Comparison of ENCODE assay signal across 28 mouse cellular contexts in the genomic region with DNA sequence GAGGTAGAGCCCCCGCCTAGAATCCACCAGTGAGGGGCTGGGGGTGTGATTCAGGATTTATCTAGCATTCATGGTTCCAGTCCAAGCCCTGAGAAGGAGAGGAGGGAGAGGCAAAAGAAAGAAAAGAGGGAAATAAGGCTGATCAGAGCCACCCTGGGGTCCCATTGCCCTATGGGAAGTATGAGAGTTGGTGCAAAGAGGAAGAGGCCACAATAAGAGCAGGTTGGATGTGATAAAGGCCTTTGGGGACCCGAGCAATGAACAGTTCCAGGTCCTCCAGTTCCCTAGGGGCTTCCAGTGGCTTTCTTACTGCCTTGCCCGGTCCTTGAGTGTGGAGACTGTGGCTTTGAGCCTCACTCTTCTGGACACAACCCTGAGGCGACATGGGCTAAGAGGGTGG. TPM values are rescaled to one million over a fixed set of nuclear protein-coding genes. Genes with fewer than 3 reads are reported as not detected.
DNase-seq lines count a peak whose midpoint lies in the region; ATAC-seq lines count a peak whose summit lies in the region.
"Had no signal": no experiment of that assay in that cellular context is flagged by ENCODE, and none has a peak within 500 bp of the region (broad histone marks: within the 10 kb centered on the region; RNA-seq: fewer than 3 reads in every experiment).

No protein-coding gene starts in this region.

- ATAC-seq in liver, embryonic 13.5 days (ENCODE audit: low read depth) = no peak
- ATAC-seq in liver, embryonic 15.5 days (ENCODE audit: insufficient read depth) = no peak
- ATAC-seq: forebrain, postnatal 0 days; hindbrain, embryonic 16.5 days; midbrain, embryonic 13.5 days had no signal

- no peak for DNase-seq in liver, embryonic 13.5 days
- DNase-seq in liver = no peak
- DNase-seq in MEL-GATA-1-ER (ENCODE audit: extremely low read depth, low read depth) = peak; percentile 86
- no peak for DNase-seq in yolk sac, embryonic 10.5 days (ENCODE audit: low spot score)
- DNase-seq in right cerebral cortex, postnatal 25 days = no peak
- DNase-seq: adrenal gland, adult 2 months; adrenal gland, postnatal 36 days; cerebellum, adult 11 months; cerebellum, adult 9-10 months; cerebellum, postnatal 36 days; forebrain, postnatal 0 days; gastrocnemius, postnatal 10 days; kidney, adult 18-20 months; kidney, postnatal 4 days; layer of hippocampus, adult 9-11 months; lung, embryonic 14.5 days; lung, postnatal 14 days; thymus, postnatal 4 days had no signal

- peak overlapping the region; percentile 20; the same call in 1 of the 2 replicates for H3K4me2 ChIP-seq in liver, embryonic 13.5 days
- no peak overlapping the region for H3K4me2 ChIP-seq in liver, embryonic 15.5 days
- H3K4me2 ChIP-seq: embryonic facial prominence, embryonic 13.5 days; heart, embryonic 13.5 days; kidney, embryonic 15.5 days; limb, embryonic 15.5 days; lung, embryonic 14.5 days; midbrain, embryonic 13.5 days had no signal

- no peak overlapping the region for H3K4me3 ChIP-seq in liver, embryonic 13.5 days (replicated peaks)
- no peak overlapping the region for H3K4me3 ChIP-seq in liver, embryonic 15.5 days (replicated peaks)
- H3K4me3 ChIP-seq in megakaryocyte, embryonic 14.5 days (replicated peaks) = peak overlapping the region; percentile 52
- H3K4me3 ChIP-seq: embryonic facial prominence, embryonic 13.5 days; erythroblast, embryonic 14.5 days; heart, embryonic 13.5 days; kidney, embryonic 15.5 days; limb, embryonic 10.5 days; limb, embryonic 15.5 days; midbrain, embryonic 13.5 days had no signal

- WGBS in liver, embryonic 13.5 days (ENCODE audit: insufficient replicate concordance) = 57% methylated on average over 4 of the region's 4 CpGs
- WGBS in liver, embryonic 15.5 days (ENCODE audit: insufficient replicate concordance) = 48% methylated on average over 4 of the region's 4 CpGs

- no peaks in the 10 kb centered on the region for H3K27me3 ChIP-seq in liver, embryonic 13.5 days
- H3K27me3 ChIP-seq in liver, embryonic 15.5 days = no peaks in the 10 kb centered on the region
- H3K27me3 ChIP-seq in megakaryocyte, embryonic 14.5 days (replicated peaks) = no peaks in the 10 kb centered on the region
- H3K27me3 ChIP-seq: embryonic facial prominence, embryonic 13.5 days; heart, embryonic 13.5 days; kidney, embryonic 15.5 days; limb, embryonic 15.5 days; midbrain, embryonic 13.5 days had no signal

- H3K9ac ChIP-seq in liver, embryonic 13.5 days = no peak overlapping the region
- H3K9ac ChIP-seq in liver, embryonic 15.5 days = no peak overlapping the region
- H3K9ac ChIP-seq: embryonic facial prominence, embryonic 13.5 days; forebrain, postnatal 0 days; heart, embryonic 13.5 days; kidney, embryonic 15.5 days; limb, embryonic 15.5 days; lung, embryonic 14.5 days; midbrain, embryonic 13.5 days had no signal

- no peaks in the 10 kb centered on the region for H3K36me3 ChIP-seq in liver, embryonic 13.5 days
- H3K36me3 ChIP-seq in liver, embryonic 15.5 days (replicated peaks) = no peaks in the 10 kb centered on the region
- peaks cover 75% of the 10 kb centered on the region for H3K36me3 ChIP-seq in megakaryocyte, embryonic 14.5 days (replicated peaks; ENCODE audit: low read length)
- H3K36me3 ChIP-seq: embryonic facial prominence, embryonic 13.5 days; heart, embryonic 13.5 days; kidney, embryonic 15.5 days; limb, embryonic 10.5 days; limb, embryonic 15.5 days; midbrain, embryonic 13.5 days had no signal

- H3K27ac ChIP-seq in liver, embryonic 13.5 days = peak overlapping the region; percentile 67
- peak overlapping the region; percentile 68 for H3K27ac ChIP-seq in liver, embryonic 15.5 days (replicated peaks)
- H3K27ac ChIP-seq: embryonic facial prominence, embryonic 13.5 days; heart, embryonic 13.5 days; kidney, embryonic 15.5 days; limb, embryonic 10.5 days; limb, embryonic 15.5 days; midbrain, embryonic 13.5 days had no signal

- H3K9me3 ChIP-seq in liver, embryonic 13.5 days (replicated peaks) = 0 out of 2 replicates have a peak, but pooled peaks cover 5% of the 10 kb centered on the region
- H3K9me3 ChIP-seq in liver, embryonic 15.5 days (replicated peaks) = no peaks in the 10 kb centered on the region
- no peaks in the 10 kb centered on the region for H3K9me3 ChIP-seq in megakaryocyte, embryonic 14.5 days
- H3K9me3 ChIP-seq: embryonic facial prominence, embryonic 13.5 days; heart, embryonic 13.5 days; kidney, embryonic 15.5 days; limb, embryonic 10.5 days; limb, embryonic 15.5 days; midbrain, embryonic 13.5 days had no signal

- peaks cover 42% of the 10 kb centered on the region for H3K4me1 ChIP-seq in liver, embryonic 13.5 days (replicated peaks)
- H3K4me1 ChIP-seq in liver, embryonic 15.5 days (replicated peaks) = peaks cover 46% of the 10 kb centered on the region
- H3K4me1 ChIP-seq in megakaryocyte, embryonic 14.5 days = peaks cover 93% of the 10 kb centered on the region
- H3K4me1 ChIP-seq: embryonic facial prominence, embryonic 13.5 days; midbrain, embryonic 13.5 days had no signal

RNA-seq across cellular contexts. Expression of a gene that starts 35.7 kb away (rescaled TPM):
- polyA plus RNA-seq in liver, embryonic 13.5 days (2015; fragmentation: Nextera tagmentation; extraction: Ambion mirVana) = 135 and 141 TPM in 2 replicates
- polyA plus RNA-seq in liver, embryonic 15.5 days (2015; fragmentation: Nextera tagmentation; extraction: Ambion mirVana) = 107 and 109 TPM in 2 replicates
- polyA plus RNA-seq in megakaryocyte, embryonic 14.5 days (2012; ENCODE audit: insufficient read depth, low replicate concordance) = 55.5 and 58.7 TPM in 2 replicates

RNA-seq across cellular contexts. Expression of a gene that starts 37.6 kb away (rescaled TPM):
- 2.6 and 3.3 TPM in 2 replicates for polyA plus RNA-seq in liver, embryonic 13.5 days (2015; fragmentation: Nextera tagmentation; extraction: Ambion mirVana)
- 4.3 and 5.2 TPM in 2 replicates for polyA plus RNA-seq in liver, embryonic 15.5 days (2015; fragmentation: Nextera tagmentation; extraction: Ambion mirVana)
- 25.6 and 59.2 TPM in 2 replicates for polyA plus RNA-seq in megakaryocyte, embryonic 14.5 days (2012; ENCODE audit: insufficient read depth, low replicate concordance)
